Mouse (Mus musculus) regulatory T cell (primary cell): Measurements from ENCODE around the gene Cstf3.

ENCODE experiments used
- in situ Hi-C: fragments of 300-600 bp; cut with MboI, MseI; formaldehyde crosslinking; loops from one replicate; pipeline ENCODE4 v1.15.1; 2025; ENCODE audit warnings: high pct_unique_total_duplicates

Cstf3 gene

DNA sequence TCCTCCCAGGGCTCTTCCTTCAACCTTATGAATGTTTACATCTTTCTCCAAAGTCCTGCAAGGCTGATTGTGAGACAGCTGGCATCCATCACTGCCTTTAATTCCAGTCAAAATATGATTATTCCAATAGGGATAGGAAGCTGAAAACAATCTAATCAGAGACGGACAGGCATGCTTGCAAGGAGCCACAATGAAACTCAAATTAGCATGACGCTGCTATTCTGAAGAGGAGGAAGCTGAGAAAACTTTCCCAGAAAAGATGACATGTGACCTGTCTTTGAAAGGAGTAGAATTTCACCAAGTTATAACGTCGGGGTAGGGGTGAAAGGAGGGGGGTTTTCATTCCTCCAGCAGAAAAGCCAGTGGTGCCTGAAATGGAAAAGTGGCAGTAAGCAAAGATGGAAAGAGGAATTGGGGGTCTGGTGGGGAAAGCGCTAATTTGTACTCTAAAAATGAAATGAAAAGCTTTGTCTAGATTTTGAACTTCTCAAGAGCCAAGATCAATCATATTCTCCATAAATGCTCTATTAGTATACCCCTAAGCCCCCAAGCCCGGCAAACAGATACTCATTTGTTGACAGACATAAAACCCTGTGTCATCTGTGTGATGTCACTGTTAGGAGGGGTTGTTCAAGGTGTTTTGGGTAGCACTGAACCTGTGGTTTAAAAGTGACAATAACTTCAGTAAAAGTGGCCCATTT, 120.5 kb downstream of the Cstf3 start:
- in situ Hi-C loops = no loop called here

DNA sequence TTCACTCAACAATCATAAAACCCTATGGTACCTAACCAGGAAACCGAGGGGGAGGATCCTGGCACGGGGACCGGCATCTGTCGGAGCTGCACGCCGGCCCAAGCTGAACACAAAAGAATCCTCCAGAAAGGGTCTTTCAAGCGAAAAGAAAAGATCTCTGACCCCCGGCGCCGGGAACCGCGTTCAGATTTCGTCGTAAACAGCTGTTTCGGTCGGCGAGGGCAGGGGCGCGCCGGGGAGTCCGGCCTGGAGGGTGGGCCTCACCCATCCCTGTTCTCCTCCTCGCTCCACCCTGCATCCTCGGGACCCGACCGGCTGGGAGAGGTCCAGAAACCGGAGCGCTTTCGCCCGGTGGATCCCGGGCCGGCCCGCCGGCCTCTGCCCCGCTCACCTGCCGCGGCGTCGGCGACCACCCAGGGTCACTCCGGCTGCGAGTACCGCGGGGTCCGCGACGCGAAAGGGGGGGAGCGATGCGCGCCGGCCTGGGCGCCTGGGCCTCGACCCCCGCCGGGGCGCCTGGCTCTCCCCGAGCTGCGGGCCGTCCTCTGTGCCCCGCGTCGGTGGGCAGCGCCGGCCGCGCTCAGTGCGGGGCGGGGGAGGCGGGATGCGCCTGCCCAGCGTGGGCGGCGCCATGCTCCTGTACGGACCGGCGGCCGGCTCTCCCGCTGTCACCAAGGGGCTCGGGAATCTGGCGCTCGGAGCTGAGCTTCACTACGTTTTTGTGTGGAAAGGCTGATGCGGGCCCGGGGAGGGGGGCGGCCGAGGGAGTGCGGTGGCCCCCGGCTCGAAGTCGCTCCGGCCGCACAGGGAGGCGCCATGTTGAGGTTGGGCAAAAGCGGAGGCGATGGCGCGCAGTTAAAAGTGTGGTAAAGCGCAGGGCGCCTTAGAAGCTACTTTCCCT, 121.5 kb downstream of the Cstf3 start, which contains the start of gene Tcp11l1:
Gene Tcp11l1 (minus strand): TSS at position 585 of the 901 bp plus-strand sequence.
- in situ Hi-C loops = no loop called here

DNA sequence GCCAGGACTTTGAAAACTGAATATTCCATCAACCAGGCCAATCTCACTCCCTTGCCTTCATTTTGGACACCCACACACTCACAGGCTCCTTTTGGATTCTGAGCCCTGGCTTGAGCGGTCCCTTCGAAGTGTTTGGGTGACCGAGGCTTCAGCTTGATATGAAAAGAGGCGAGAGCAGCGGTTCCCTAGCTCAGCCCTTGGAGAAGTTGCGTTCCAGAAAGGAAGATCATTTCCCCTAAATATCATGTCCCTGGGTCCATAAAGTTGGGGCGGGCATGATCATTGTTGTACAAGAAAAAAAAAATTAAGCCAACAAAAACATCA, 122.1 kb downstream of the Cstf3 start:
- in situ Hi-C loops = no loop called here

DNA sequence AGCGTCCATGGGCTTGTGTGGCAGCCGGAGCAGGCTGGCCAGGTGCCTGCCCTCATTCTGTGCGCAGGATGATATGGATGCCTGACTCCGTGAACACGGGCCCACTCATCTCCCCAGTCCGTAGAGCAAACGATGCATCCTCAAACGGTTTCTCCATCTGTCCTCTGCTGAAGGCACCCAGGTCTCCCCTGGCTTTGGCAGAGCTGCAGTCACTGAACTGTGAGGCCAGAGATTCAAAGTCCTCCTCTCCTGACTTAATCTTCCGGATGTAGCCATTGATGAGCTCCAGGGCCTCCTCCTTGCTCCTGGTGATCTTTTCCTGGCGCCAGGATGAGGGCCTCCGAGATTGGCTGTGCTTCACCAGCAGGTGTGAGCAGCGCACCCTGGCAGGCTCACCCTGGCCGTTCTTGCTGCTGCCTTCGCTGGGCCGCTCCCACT, 124.0 kb downstream of the Cstf3 start:
- in situ Hi-C loops = no loop called here
